Mouse (Mus musculus) C2C12 (cell line): ENCODE data around the gene Tmc6.

Source experiments
- CEBPB ChIP-seq: IDR thresholded peaks from one replicate; pipeline ENCODE4 v1.6.1; 2011; ENCODE audit warnings: low read depth, mild to moderate bottlenecking, control low read depth, moderate library complexity
- CTCF ChIP-seq: IDR thresholded peaks from one replicate; pipeline ENCODE4 v1.5.1; 2011; ENCODE audit not compliant: control insufficient read depth, insufficient read depth, insufficient read length
- MAX ChIP-seq: IDR thresholded peaks from one replicate; pipeline ENCODE4 v1.6.1; 2011; ENCODE audit warnings: mild to moderate bottlenecking, control low read depth
- MYOG ChIP-seq: IDR thresholded peaks from one replicate; pipeline ENCODE4 v1.6.1; 2011; ENCODE audit not compliant: control insufficient read depth, insufficient read length; ENCODE audit errors: extremely low read depth
- USF1 ChIP-seq: IDR thresholded peaks from one replicate; pipeline ENCODE4 v1.6.1; 2011; ENCODE audit warnings: low read depth, mild to moderate bottlenecking, control low read depth, moderate library complexity

GRCm38 (mm10) chr11:117798160-117798541 lies 16.2 kb upstream of the Tmc6 start:
- TF ChIP-seq CTCF, result no peak
- TF ChIP-seq MAX, result no peak
- no peak for TF ChIP-seq CEBPB
- TF ChIP-seq USF1, result no peak
- TF ChIP-seq MYOG, result no peak
